Mouse (Mus musculus) spleen, postnatal 36 days (tissue): ENCODE data around the gene Clic6.

Experiments used
- DNase-seq, 2 experiments: peaks; one replicate each; pipeline ENCODE4 v3.0.0; 2022; ENCODE audit warnings: low spot score in 2 of 2, mixed read lengths in 1 of 2

Gene Clic6

GRCm38 (mm10) chr16:92524651-92525050 lies 39.1 kb downstream of the Clic6 start:
- DNase-seq, result no peak

DNA sequence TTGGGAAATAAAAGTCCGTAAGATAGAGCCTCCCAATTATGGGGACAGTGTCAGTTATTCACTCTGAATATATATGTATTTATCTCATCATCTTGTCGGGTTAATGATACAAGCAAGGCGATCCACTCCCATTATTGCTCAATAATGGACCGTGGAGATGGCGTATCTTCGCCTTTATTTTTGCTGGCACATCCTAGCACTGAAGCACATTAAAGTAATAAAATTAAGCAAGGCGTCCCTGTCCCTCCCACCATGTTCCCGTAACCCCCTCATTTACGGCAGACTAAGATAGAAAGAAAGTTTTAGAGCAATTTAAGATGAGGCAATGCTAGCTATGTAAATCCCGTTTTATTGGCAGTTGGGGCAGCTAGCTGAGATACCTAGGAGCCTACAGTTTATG lies 40.4 kb downstream of the Clic6 start:
- no peak for DNase-seq

GRCm38 (mm10) chr16:92535258-92535657 lies 49.7 kb downstream of the Clic6 start:
- no peak for DNase-seq

GRCm38 (mm10) chr16:92538356-92538755 lies 52.8 kb downstream of the Clic6 start:
- DNase-seq, result no peak

DNA sequence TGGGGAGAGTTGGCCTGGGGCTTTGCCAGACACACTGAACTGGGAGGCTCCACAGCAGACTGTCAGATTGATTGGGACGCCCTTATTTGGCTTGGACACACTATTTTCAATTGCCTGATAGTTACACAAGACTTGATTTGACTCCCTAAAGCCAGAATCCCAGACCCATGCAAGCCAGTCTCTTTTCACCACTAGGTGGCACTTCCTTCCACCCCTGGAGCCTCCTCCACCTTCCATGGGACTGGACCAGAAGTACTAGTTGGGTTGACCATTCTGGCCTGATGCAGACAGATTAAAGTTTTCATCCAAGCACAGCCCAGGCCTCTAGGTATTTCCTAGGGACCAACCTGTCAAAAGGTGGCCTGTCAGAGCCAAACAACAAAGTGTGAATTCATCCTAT lies 58.7 kb downstream of the Clic6 start:
- DNase-seq, result no peak

GRCm38 (mm10) chr16:92548651-92549050 lies 63.1 kb downstream of the Clic6 start:
- DNase-seq, result no peak

- no peak for DNase-seq
These were observed 66.0 kb downstream of the Clic6 start for GRCm38 (mm10) chr16:92551266-92552105.

DNA sequence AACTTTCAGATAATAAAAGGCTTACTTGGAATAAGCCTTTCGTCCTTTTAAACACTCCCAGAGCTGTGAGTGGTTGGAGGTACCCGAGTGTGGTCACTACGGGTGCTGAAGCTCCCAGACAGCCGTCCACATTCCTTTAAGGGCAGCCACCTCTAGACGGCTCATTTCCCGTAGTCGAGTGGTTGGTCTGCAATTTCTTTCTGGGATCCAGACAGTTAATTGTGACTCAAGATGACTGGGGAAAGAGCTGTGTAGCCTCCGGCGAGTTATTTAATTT lies 66.5 kb downstream of the Clic6 start:
- DNase-seq, result no peak

DNA sequence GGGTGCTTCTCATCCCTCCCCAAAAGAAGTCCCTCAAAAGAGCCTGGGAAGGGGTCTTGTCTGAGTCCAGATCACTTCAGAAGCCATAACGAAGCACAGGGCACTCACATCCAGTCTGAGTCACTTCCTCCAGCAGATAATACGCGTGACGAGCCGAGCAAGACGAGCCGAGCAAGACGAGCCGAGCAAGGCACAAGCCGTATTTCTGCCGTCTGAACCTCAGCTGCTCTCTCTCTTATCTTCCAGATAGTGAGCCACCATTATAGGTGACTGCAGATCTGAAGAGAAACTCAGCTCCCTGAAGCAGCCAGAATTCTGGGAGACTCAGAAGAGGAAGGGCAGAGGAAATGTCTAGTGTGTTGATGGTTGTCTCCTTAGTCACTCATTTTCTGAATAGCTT lies 67.3 kb downstream of the Clic6 start:
- DNase-seq, result no peak

- no peak for DNase-seq
These were observed 69.5 kb downstream of the Clic6 start for GRCm38 (mm10) chr16:92555051-92555450.

DNA sequence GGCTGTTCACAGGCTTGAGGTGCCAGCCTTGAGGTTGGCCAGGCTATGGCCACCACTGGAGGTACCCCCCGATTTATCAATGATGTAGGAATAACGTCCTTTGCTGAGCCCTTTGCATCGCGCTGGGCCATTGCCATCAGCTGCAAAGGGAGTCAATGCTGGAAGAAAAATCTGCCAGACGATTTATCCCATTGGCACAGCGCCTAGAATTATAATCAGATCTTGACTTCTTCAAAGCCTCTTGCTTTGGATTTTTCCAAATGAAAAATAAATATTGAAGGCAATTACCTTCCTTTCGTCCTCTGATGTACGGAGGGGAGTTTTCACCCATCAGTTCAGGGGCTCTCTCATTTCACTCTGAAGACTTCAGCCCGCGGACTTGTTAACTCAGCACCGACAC lies 79.8 kb downstream of the Clic6 start:
- DNase-seq, result no peak

GRCm38 (mm10) chr16:92565708-92566107 lies 80.2 kb downstream of the Clic6 start:
- peak; percentile 42 to 61 for DNase-seq

DNA sequence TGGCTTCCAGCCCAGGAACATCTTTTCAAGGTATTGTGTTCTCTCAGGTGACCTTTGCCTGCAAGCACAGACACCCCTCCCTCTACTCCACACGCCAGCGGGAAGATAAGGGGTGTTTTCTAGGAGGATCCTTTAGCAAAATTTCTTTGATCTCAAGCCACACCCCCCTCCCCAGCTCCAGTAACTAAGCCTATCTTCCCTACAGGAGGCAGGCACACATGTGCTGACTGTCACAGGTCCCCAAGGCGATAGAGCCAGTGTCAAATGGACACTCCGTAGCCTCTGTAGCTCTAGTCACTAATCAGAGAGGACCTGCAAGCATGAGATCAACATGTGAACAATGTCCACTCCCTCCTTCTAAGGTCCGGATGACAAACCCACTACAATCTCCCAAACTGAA lies 80.6 kb downstream of the Clic6 start:
- DNase-seq, result no peak

DNA sequence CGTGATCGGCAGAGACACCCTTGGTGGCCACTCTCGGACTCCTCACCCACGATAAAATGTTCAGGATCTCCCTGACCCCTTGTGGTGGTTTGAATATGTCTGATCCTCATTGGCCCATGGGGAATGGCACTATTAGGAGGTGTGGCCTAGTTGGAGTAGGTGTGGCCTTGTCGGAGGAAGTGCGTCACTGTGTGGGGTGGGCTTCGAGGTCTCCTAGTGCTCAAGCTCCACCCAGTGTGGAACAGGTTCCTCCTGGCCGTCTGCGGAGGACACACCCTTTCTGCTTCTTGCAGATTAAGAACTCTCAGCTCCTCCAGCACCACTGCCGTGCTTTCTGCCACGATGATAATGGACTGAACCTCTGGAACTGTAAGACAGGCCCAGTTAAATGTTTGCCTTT lies 85.7 kb downstream of the Clic6 start:
- no peak for DNase-seq

GRCm38 (mm10) chr16:92573193-92573592 lies 87.7 kb downstream of the Clic6 start:
- no peak for DNase-seq

DNA sequence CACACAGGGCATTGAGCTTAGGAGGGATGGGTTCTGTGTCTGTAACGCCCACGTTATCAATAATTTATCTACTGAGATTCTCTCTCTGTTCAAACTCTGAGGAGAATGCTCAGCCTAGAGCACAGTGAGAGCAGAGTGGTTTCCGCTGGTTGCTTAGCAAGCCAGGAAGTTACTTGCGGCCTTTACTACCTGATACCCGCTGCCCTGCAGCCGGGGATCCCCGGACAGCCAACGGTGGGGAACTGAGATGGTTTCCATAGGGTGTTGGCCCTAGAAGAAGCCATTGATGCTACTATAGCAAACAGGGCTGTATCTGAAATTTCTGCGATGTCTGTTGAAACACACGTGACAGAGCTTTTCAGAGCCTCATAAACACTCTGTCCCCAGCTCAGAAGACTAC lies 90.3 kb downstream of the Clic6 start:
- DNase-seq, result no peak

- no peak for DNase-seq
These were observed 91.8 kb downstream of the Clic6 start for GRCm38 (mm10) chr16:92577381-92577780.

- DNase-seq, result no peak
These were observed 93.5 kb downstream of the Clic6 start for GRCm38 (mm10) chr16:92578915-92579653.

GRCm38 (mm10) chr16:92580981-92581380 lies 95.4 kb downstream of the Clic6 start:
- DNase-seq, result no peak

DNA sequence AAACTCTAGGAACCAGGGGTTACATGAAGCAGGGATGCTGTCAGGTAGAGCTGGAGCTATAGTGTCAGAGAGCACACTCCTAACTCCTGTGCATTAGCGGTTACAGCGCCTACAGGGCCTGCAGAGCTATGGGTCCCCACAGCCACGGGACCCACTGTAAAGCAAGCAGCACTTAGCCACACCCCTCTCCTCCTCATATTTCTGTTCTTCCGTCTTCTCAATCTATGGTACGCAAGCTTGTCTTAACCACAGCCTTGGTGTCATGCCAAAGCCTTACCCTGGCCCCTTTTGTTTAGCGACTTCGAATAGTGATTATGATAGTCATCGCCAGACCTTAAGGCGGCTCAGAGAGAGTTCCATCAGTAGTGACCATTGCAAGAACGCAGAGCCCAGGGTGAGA lies 96.2 kb downstream of the Clic6 start:
- DNase-seq, result no peak

- DNase-seq, result no peak
These were observed 102.3 kb downstream of the Clic6 start for GRCm38 (mm10) chr16:92587836-92588235.
